Mouse (Mus musculus) CD4-positive, CD25-positive, alpha-beta regulatory T cell (primary cell): ENCODE measurements around the gene Cfd. TPM values are rescaled to one million over a fixed set of nuclear protein-coding genes. Genes with fewer than 3 reads are reported as not detected.

ENCODE experiments used
- polyA plus RNA-seq: library from polyadenylated mRNA; unstranded; fragments of 100-300 nt; shearing (Covaris generic); gene quantifications from one replicate; pipeline ENCODE4 v1.2.1, GENCODE M21; 2017

The Cfd gene
- polyA plus RNA-seq = not detected

GRCm38 (mm10) chr10:79890670-79891069, at the start of gene Cfd:
TSS of gene Cfd (plus strand) at chr10:79890853.

GRCm38 (mm10) chr10:79853860-79854795, 36.5 kb upstream of the Cfd start, which contains the start of gene Ptbp1:
TSS of gene Ptbp1 (plus strand) at chr10:79854427.

DNA sequence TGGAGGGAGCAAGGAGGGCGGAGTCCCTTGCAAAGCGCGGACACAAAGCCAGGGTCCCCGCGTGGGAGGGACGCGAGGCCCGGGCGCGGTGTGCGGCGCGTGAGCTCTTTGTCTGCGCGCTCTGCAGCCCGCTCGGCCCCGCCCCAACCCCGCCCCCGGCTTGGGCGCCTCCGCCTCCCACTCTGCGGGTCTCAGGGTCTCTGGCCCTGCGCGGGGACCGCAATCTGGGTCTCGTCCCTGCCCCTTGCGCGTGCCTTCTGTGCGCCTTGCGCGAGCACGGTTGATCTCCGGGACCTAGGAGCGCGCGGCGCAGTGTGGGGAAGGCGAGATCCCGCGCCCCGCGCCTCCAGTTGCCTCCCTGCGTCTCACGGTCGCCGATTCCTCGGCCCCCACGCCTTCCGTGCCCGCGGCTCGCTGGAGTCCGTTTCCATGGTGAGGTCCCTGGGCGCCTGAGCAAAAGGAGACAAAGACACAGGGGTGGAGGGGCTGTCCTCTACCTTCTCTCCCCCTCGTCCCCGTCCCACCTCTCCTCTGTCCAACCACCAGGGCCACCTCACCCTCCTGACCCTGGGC, 16.3 kb upstream of the Cfd start, which contains the start of the genes Prtn3 and Plppr3:
Gene Prtn3, plus strand, starts transcription at position 187 of the 573 bp plus-strand sequence.
Gene Plppr3, minus strand, starts transcription at position 345 of the 573 bp plus-strand sequence.

DNA sequence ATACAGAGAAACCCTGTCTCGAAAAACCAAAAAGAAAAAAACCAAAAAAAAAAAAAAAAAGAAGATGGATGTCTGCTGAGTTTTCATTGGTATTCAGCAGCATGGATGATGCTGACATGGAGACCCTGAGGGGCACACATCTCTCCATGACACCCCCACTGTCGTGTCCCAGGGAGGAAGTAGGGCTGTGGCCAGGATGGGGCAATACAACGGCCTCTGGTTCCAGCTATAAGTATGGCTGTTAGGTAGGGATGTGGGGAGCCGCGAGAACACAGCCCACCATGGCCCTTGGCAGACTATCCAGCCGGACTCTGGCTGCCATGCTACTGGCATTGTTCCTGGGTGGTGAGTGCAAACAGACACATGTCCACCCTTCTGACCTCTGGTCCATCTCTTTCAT, 4.6 kb upstream of the Cfd start, which contains the start of gene Elane:
Gene Elane, plus strand, starts transcription at position 194 of the 400 bp plus-strand sequence.

GRCm38 (mm10) chr10:79908167-79909091, 17.8 kb downstream of the Cfd start, which contains the start of gene Med16:
TSS of gene Med16 (minus strand) at chr10:79908923.

GRCm38 (mm10) chr10:79910556-79910955, 19.9 kb downstream of the Cfd start, which contains the start of gene Gm26602:
TSS of gene Gm26602 (plus strand) at chr10:79910856.

DNA sequence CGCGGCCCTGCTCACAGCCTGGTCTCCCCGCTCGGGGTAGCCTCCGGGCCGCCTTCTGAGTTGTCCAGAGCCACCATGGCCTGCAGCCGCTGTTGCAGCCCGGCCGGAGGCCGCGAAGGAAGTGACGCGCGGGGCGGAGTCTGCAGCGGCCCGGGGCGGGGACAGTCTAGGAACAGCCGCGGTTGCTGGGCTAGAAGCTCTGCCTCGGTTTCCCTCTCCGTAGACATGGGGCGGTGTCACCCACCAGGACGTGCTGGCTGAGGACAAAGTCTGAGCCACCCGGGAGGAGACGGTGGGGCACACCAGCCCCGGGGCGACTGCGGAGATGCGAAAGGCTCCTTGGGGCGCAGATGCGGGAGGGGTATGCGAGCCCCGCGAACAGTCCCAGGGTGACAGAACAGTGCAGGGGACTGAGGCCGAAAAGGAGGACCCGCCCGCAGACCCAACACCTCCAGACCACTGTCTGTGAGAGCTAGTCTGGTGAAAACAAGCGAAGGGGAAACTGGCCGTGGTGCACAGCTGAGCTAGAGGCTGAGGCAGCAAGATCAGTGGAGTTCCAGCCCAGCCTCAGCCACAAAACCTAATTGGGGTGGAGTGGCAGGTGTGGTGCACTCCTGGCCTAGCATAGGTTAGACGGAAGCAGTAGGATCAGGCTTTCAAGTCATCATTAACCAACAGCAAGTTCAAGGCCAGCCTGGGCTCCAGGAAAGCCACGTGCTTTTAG, 26.3 kb downstream of the Cfd start, which contains the start of gene Kiss1r:
Gene Kiss1r, plus strand, starts transcription at position 164 of the 724 bp plus-strand sequence.

DNA sequence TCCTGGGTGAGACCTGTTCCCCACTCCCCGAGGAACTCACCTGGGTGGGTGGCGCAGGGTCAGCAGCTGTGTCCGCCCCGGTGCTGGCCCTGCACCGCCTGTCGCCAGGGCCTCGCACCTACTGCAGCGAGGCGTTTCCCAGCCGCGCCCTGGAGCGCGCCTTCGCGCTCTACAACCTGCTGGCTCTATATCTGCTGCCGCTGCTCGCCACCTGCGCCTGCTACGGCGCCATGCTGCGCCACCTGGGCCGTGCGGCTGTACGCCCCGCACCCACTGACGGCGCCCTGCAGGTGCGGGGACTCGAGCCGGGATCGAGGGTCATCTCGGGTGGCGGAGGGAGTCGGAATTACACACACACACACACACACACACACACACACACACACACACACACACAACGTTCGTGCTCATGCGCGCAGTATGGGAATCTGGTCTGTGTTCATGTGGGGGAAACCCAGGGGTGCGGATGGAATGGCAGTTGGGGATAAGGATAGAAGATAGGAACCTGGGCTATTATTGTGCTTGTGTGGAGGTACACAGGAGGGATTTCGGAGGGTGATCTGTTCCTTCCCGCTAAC, 30.4 kb downstream of the Cfd start, which contains the start of gene R3hdm4:
Gene R3hdm4, minus strand, starts transcription at position 251 of the 578 bp plus-strand sequence.

GRCm38 (mm10) chr10:79926491-79927323, 36.1 kb downstream of the Cfd start, which contains the start of gene Arid3a:
TSS of gene Arid3a (plus strand) at chr10:79927043.

Other genes starting within 250 kb of the Cfd start
- not detected for gene Odf3l2, start 245.1 kb upstream of the Cfd start, polyA plus RNA-seq
- not detected for gene Madcam1, start 226.3 kb upstream of the Cfd start, polyA plus RNA-seq
- 53.8 TPM for gene Tpgs1, start 221.5 kb upstream of the Cfd start, polyA plus RNA-seq
- 90.7 TPM for gene Cdc34, start 208.7 kb upstream of the Cfd start, polyA plus RNA-seq
- gene Gzmm, start 201.8 kb upstream of the Cfd start, polyA plus RNA-seq = 0.91 TPM
- 261 TPM for gene Bsg, start 186.4 kb upstream of the Cfd start, polyA plus RNA-seq
- gene Hcn2, start 174.2 kb upstream of the Cfd start, polyA plus RNA-seq = 0.14 TPM
- gene Polrmt, start 144.3 kb upstream of the Cfd start, polyA plus RNA-seq = 55.8 TPM
- 0.45 TPM for gene Fgf22, start 135.8 kb upstream of the Cfd start, polyA plus RNA-seq
- 61.1 TPM for gene Rnf126, start 123.9 kb upstream of the Cfd start, polyA plus RNA-seq
- 0.29 TPM for gene Fstl3, start 113.6 kb upstream of the Cfd start, polyA plus RNA-seq
- gene Prss57, start 99.9 kb upstream of the Cfd start, polyA plus RNA-seq = not detected
- gene Palm, start 97.3 kb upstream of the Cfd start, polyA plus RNA-seq = 1.6 TPM
- not detected for gene Misp, start 69.9 kb upstream of the Cfd start, polyA plus RNA-seq
- 318 TPM for gene Ptbp1, start 36.4 kb upstream of the Cfd start, polyA plus RNA-seq
- not detected for gene Prtn3, start 16.4 kb upstream of the Cfd start, polyA plus RNA-seq
- gene Plppr3, start 16.2 kb upstream of the Cfd start, polyA plus RNA-seq = 4.5 TPM
- not detected for gene Elane, start 4.6 kb upstream of the Cfd start, polyA plus RNA-seq
- gene Med16, start 18.1 kb downstream of the Cfd start, polyA plus RNA-seq = 40.9 TPM
- gene Gm26602, start 20.0 kb downstream of the Cfd start, polyA plus RNA-seq = 23.3 TPM
- gene Kiss1r, start 26.1 kb downstream of the Cfd start, polyA plus RNA-seq = 0.50 TPM
- gene R3hdm4, start 30.4 kb downstream of the Cfd start, polyA plus RNA-seq = 193 TPM
- gene Arid3a, start 36.2 kb downstream of the Cfd start, polyA plus RNA-seq = 9.6 TPM
- gene Wdr18, start 69.3 kb downstream of the Cfd start, polyA plus RNA-seq = 73.4 TPM
- not detected for gene Grin3b, start 79.9 kb downstream of the Cfd start, polyA plus RNA-seq
- 32.9 TPM for gene Tmem259, start 93.5 kb downstream of the Cfd start, polyA plus RNA-seq
- gene Cnn2, start 97.7 kb downstream of the Cfd start, polyA plus RNA-seq = 937 TPM
- gene Abca7, start 105.6 kb downstream of the Cfd start, polyA plus RNA-seq = 60.9 TPM
- gene Arhgap45, start 125.8 kb downstream of the Cfd start, polyA plus RNA-seq = 916 TPM
- 195 TPM for gene Polr2e, start 148.9 kb downstream of the Cfd start, polyA plus RNA-seq
- 441 TPM for gene Gpx4, start 156.3 kb downstream of the Cfd start, polyA plus RNA-seq
- gene Sbno2, start 214.7 kb downstream of the Cfd start, polyA plus RNA-seq = 59.4 TPM
- gene Stk11, start 224.9 kb downstream of the Cfd start, polyA plus RNA-seq = 47.2 TPM
- gene Atp5d, start 247.8 kb downstream of the Cfd start, polyA plus RNA-seq = 400 TPM
- 3.4 TPM for gene Cbarp, start 250.0 kb downstream of the Cfd start, polyA plus RNA-seq